Mouse (Mus musculus): ENCODE data around the gene Slc34a3. TPM values are rescaled to one million over a fixed set of nuclear protein-coding genes. Genes with fewer than 3 reads are reported as not detected.

The Slc34a3 gene
- polyA plus RNA-seq (2016; fragmentation: Nextera tagmentation; extraction: Ambion mirVana) = 0.17 TPM in 1 of 2 replicates, not detected in the other

GRCm38 (mm10) chr2:25234050-25234449, at the start of gene Slc34a3:
Gene Slc34a3 (minus strand): TSS chr2:25234364.
- no peak for ATAC-seq
- no peaks in the 10 kb centered on the region for H3K36me3 ChIP-seq
- 59% methylated on average over 3 of the region's 3 CpGs for WGBS (ENCODE audit: insufficient replicate concordance)
- H3K4me2 ChIP-seq = no peak within 1 kb of the TSS
- H3K4me3 ChIP-seq = no peak within 1 kb of the TSS
- H3K9ac ChIP-seq = no peak within 1 kb of the TSS
- no peak within 1 kb of the TSS for H3K27ac ChIP-seq
- H3K27me3 ChIP-seq (replicated peaks) = peaks cover 37% of the 10 kb centered on the region
- no peaks in the 10 kb centered on the region for H3K9me3 ChIP-seq (replicated peaks)
- peaks cover 31% of the 10 kb centered on the region for H3K4me1 ChIP-seq

- WGBS (ENCODE audit: insufficient replicate concordance) = 57% methylated on average over 13 of the region's 13 CpGs
- peak; percentile 46; the same call in 1 of the 2 replicates for ATAC-seq
- H3K9me3 ChIP-seq (replicated peaks) = no peaks in the 10 kb centered on the region
- no peak overlapping the region for H3K9ac ChIP-seq
- no peak overlapping the region for H3K4me3 ChIP-seq
- H3K4me1 ChIP-seq = no peaks in the 10 kb centered on the region
- H3K27me3 ChIP-seq (replicated peaks) = no peaks in the 10 kb centered on the region
- no peak overlapping the region for H3K27ac ChIP-seq
- H3K4me2 ChIP-seq = no peak overlapping the region
- peaks cover 99% of the 10 kb centered on the region for H3K36me3 ChIP-seq
These were observed 45.0 kb upstream of the Slc34a3 start for GRCm38 (mm10) chr2:25278928-25279882.

- peaks cover 80% of the 10 kb centered on the region for H3K36me3 ChIP-seq
- WGBS (ENCODE audit: insufficient replicate concordance) = 28% methylated on average over 16 of the region's 16 CpGs
- H3K4me2 ChIP-seq = peak overlapping the region; percentile 96
- peak overlapping the region; percentile 92 for H3K4me3 ChIP-seq
- no peak for ATAC-seq
- H3K4me1 ChIP-seq = peaks cover 37% of the 10 kb centered on the region
- peak overlapping the region; percentile 92 for H3K9ac ChIP-seq
- H3K27me3 ChIP-seq (replicated peaks) = no peaks in the 10 kb centered on the region
- no peaks in the 10 kb centered on the region for H3K9me3 ChIP-seq (replicated peaks)
- H3K27ac ChIP-seq = peak overlapping the region; percentile 94
These were observed 38.8 kb upstream of the Slc34a3 start for GRCm38 (mm10) chr2:25273010-25273409.

- peaks cover 77% of the 10 kb centered on the region for H3K36me3 ChIP-seq
- WGBS (ENCODE audit: insufficient replicate concordance) = under 1% methylated on average over 29 of the region's 29 CpGs
These were observed 38.4 kb upstream of the Slc34a3 start for GRCm38 (mm10) chr2:25272515-25272914.

GRCm38 (mm10) chr2:25271827-25272511, 37.8 kb upstream of the Slc34a3 start, which contains the start of the genes Ssna1 and Anapc2:
Gene Ssna1 (minus strand): TSS chr2:25272438.
Gene Anapc2 (plus strand): TSS chr2:25272478.
- Histone ChIP-seq H3K4me3 (peak within 1 kb of the TSS; percentile 92), H3K27ac (peak within 1 kb of the TSS; percentile 94), H3K36me3 (peaks cover 71% of the 10 kb centered on the region), H3K4me2 (peak within 1 kb of the TSS; percentile 96), H3K9ac (peak within 1 kb of the TSS; percentile 92), H3K27me3 (replicated peaks) (no peaks in the 10 kb centered on the region), H3K4me1 (peaks cover 47% of the 10 kb centered on the region), H3K9me3 (replicated peaks) (no peaks in the 10 kb centered on the region)
- peak; percentile 92 for ATAC-seq
- WGBS (ENCODE audit: insufficient replicate concordance) = under 1% methylated on average over 55 of the region's 55 CpGs

More at GRCm38 (mm10) chr2:25272515-25272914, 38.4 kb upstream of the Slc34a3 start:
- no peaks in the 10 kb centered on the region for H3K27me3 ChIP-seq (replicated peaks)
- peak overlapping the region; percentile 92 for H3K9ac ChIP-seq
- H3K4me1 ChIP-seq = peaks cover 42% of the 10 kb centered on the region
- peak overlapping the region; percentile 94 for H3K27ac ChIP-seq
- peak overlapping the region; percentile 92 for H3K4me3 ChIP-seq
- H3K9me3 ChIP-seq (replicated peaks) = no peaks in the 10 kb centered on the region
- ATAC-seq = peak; percentile 58
- H3K4me2 ChIP-seq = peak overlapping the region; percentile 96

GRCm38 (mm10) chr2:25267746-25268309, 33.7 kb upstream of the Slc34a3 start:
- peak overlapping the region; percentile 64; the same call in 1 of the 2 replicates for H3K27ac ChIP-seq
- ATAC-seq = no peak
- peaks cover 33% of the 10 kb centered on the region for H3K36me3 ChIP-seq
- no peak overlapping the region for H3K4me3 ChIP-seq
- H3K9me3 ChIP-seq (replicated peaks) = no peaks in the 10 kb centered on the region
- H3K9ac ChIP-seq = no peak overlapping the region
- no peak overlapping the region for H3K4me2 ChIP-seq
- 71% methylated on average over 4 of the region's 4 CpGs for WGBS (ENCODE audit: insufficient replicate concordance)
- peaks cover 78% of the 10 kb centered on the region for H3K4me1 ChIP-seq
- H3K27me3 ChIP-seq (replicated peaks) = peaks cover 11% of the 10 kb centered on the region

- ATAC-seq = no peak
- Histone ChIP-seq H3K4me3 (no peak overlapping the region), H3K9me3 (replicated peaks) (no peaks in the 10 kb centered on the region), H3K27me3 (replicated peaks) (peaks cover 11% of the 10 kb centered on the region), H3K36me3 (peaks cover 33% of the 10 kb centered on the region), H3K4me1 (peaks cover 77% of the 10 kb centered on the region), H3K27ac (peak overlapping the region; percentile 64), H3K4me2 (peak overlapping the region; percentile 100), H3K9ac (peak overlapping the region; percentile 52)
These were observed 33.1 kb upstream of the Slc34a3 start for GRCm38 (mm10) chr2:25267241-25267640.

- peak overlapping the region; percentile 52 for H3K9ac ChIP-seq
- no peak for ATAC-seq
- no peaks in the 10 kb centered on the region for H3K9me3 ChIP-seq (replicated peaks)
- peak overlapping the region; percentile 100 for H3K4me2 ChIP-seq
- WGBS (ENCODE audit: insufficient replicate concordance) = 52% methylated on average over 2 of the region's 2 CpGs
- H3K4me3 ChIP-seq = peak overlapping the region; percentile 20; the same call in 1 of the 2 replicates
- H3K36me3 ChIP-seq = peaks cover 33% of the 10 kb centered on the region
- peak overlapping the region; percentile 64 for H3K27ac ChIP-seq
- H3K27me3 ChIP-seq (replicated peaks) = peaks cover 11% of the 10 kb centered on the region
- H3K4me1 ChIP-seq = peaks cover 81% of the 10 kb centered on the region
These were observed 32.6 kb upstream of the Slc34a3 start for GRCm38 (mm10) chr2:25266720-25267119.

GRCm38 (mm10) chr2:25265897-25266656, 31.9 kb upstream of the Slc34a3 start:
- WGBS (ENCODE audit: insufficient replicate concordance) = 38% methylated on average over 6 of the region's 6 CpGs
- H3K27ac ChIP-seq = peak overlapping the region; percentile 64
- peak overlapping the region; percentile 20 for H3K4me3 ChIP-seq
- H3K4me1 ChIP-seq = peaks cover 80% of the 10 kb centered on the region
- H3K36me3 ChIP-seq = peaks cover 31% of the 10 kb centered on the region
- peak overlapping the region; percentile 52 for H3K9ac ChIP-seq
- H3K27me3 ChIP-seq (replicated peaks) = peaks cover 11% of the 10 kb centered on the region
- H3K4me2 ChIP-seq = peak overlapping the region; percentile 100
- H3K9me3 ChIP-seq (replicated peaks) = no peaks in the 10 kb centered on the region
- ATAC-seq = no peak

- peak overlapping the region; percentile 100 for H3K4me2 ChIP-seq
- H3K36me3 ChIP-seq = peaks cover 19% of the 10 kb centered on the region
- peak overlapping the region; percentile 27; the same call in 1 of the 2 replicates for H3K9ac ChIP-seq
- H3K27me3 ChIP-seq (replicated peaks) = peaks cover 11% of the 10 kb centered on the region
- ATAC-seq = no peak
- peaks cover 68% of the 10 kb centered on the region for H3K4me1 ChIP-seq
- 67% methylated on average over 3 of the region's 3 CpGs for WGBS (ENCODE audit: insufficient replicate concordance)
- H3K27ac ChIP-seq = no peak overlapping the region
- H3K4me3 ChIP-seq = no peak overlapping the region
- H3K9me3 ChIP-seq (replicated peaks) = no peaks in the 10 kb centered on the region
These were observed 30.7 kb upstream of the Slc34a3 start for GRCm38 (mm10) chr2:25264851-25265250.

GRCm38 (mm10) chr2:25264286-25264660, 30.1 kb upstream of the Slc34a3 start:
- WGBS (ENCODE audit: insufficient replicate concordance) = 68% methylated on average over 5 of the region's 5 CpGs
- no peaks in the 10 kb centered on the region for H3K9me3 ChIP-seq (replicated peaks)
- H3K36me3 ChIP-seq = peaks cover 13% of the 10 kb centered on the region
- H3K4me1 ChIP-seq = peaks cover 68% of the 10 kb centered on the region
- no peak for ATAC-seq
- H3K9ac ChIP-seq = peak overlapping the region; percentile 86; the same call in 1 of the 2 replicates
- peak overlapping the region; percentile 84 for H3K4me3 ChIP-seq
- no peak overlapping the region for H3K27ac ChIP-seq
- H3K4me2 ChIP-seq = peak overlapping the region; percentile 100
- H3K27me3 ChIP-seq (replicated peaks) = peaks cover 11% of the 10 kb centered on the region

Data from liver, embryonic 12.5 days (tissue).